Comparison of ENCODE assay signal across 24 mouse cellular contexts in the genomic region with DNA sequence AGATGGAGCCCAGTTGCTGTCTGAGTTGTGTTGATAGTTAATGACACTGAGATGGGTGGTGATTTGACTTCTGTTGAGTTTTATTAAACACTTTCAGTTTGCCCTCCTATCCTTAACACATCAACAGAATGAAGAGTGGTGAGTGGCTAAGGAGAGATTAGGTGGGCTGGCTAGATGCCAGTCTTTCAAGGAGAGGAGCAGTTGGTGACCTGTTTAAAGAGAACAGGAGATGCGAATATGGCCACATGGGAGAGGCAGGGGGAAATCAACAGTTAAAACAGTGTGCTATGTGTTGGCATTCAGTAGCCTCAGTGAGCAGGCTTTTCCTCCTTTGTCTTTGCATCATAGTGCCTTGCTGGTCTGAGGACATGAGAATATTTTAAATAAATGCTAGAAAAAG.
"Had no signal": no experiment of that assay in that cellular context is flagged by ENCODE, and none has a peak within 500 bp of the region (broad histone marks: within the 10 kb centered on the region; RNA-seq: fewer than 3 reads in every experiment).

No protein-coding gene starts in this region.

- H3K9me3 ChIP-seq: limb, embryonic 12.5 days; limb, embryonic 15.5 days; lung, embryonic 15.5 days; megakaryocyte, embryonic 14.5 days; midbrain, embryonic 10.5 days; midbrain, embryonic 13.5 days had no signal

- H3K4me3 ChIP-seq: layer of hippocampus, adult 2 months; left cerebral cortex, adult 2 months; limb, embryonic 12.5 days; limb, embryonic 15.5 days; lung, embryonic 15.5 days; megakaryocyte, embryonic 14.5 days; midbrain, embryonic 10.5 days; midbrain, embryonic 13.5 days; myocyte had no signal

- H3K9ac ChIP-seq: limb, embryonic 12.5 days; limb, embryonic 15.5 days; liver, embryonic 14.5 days; lung, embryonic 15.5 days; midbrain, embryonic 13.5 days had no signal

- DNase-seq: kidney, postnatal 25 days; layer of hippocampus, adult 9-11 months; layer of hippocampus, postnatal 36 days; left cerebral cortex, postnatal 4 days; lung, adult 18-20 months; lung, postnatal 10 days; lung, postnatal 36 days; thymus, adult 2 months; thymus, postnatal 14 days; thymus, postnatal 4 days had no signal

- H3K36me3 ChIP-seq: limb, embryonic 12.5 days; limb, embryonic 15.5 days; lung, embryonic 15.5 days; midbrain, embryonic 10.5 days; midbrain, embryonic 13.5 days had no signal

- H3K4me1 ChIP-seq: limb, embryonic 12.5 days; limb, embryonic 15.5 days; lung, embryonic 15.5 days; megakaryocyte, embryonic 14.5 days had no signal

- H3K4me2 ChIP-seq: limb, embryonic 12.5 days; limb, embryonic 15.5 days; liver, embryonic 11.5 days; lung, embryonic 15.5 days; midbrain, embryonic 13.5 days had no signal

- ATAC-seq: midbrain, embryonic 13.5 days; midbrain, embryonic 16.5 days had no signal

- H3K27ac ChIP-seq: kidney, postnatal 0 days; layer of hippocampus, adult 2 months; left cerebral cortex, adult 2 months; limb, embryonic 12.5 days; limb, embryonic 15.5 days; liver, embryonic 14.5 days; lung, embryonic 15.5 days; midbrain, embryonic 10.5 days; midbrain, embryonic 13.5 days; stomach, postnatal 0 days had no signal

- H3K27me3 ChIP-seq: limb, embryonic 12.5 days; limb, embryonic 15.5 days; lung, embryonic 15.5 days; megakaryocyte, embryonic 14.5 days; midbrain, embryonic 13.5 days had no signal
